Mouse (Mus musculus): ENCODE data around the gene Atg4d.
A peak's percentile ranks its signal among the peaks of the same experiment; 100 is the strongest.

DNA sequence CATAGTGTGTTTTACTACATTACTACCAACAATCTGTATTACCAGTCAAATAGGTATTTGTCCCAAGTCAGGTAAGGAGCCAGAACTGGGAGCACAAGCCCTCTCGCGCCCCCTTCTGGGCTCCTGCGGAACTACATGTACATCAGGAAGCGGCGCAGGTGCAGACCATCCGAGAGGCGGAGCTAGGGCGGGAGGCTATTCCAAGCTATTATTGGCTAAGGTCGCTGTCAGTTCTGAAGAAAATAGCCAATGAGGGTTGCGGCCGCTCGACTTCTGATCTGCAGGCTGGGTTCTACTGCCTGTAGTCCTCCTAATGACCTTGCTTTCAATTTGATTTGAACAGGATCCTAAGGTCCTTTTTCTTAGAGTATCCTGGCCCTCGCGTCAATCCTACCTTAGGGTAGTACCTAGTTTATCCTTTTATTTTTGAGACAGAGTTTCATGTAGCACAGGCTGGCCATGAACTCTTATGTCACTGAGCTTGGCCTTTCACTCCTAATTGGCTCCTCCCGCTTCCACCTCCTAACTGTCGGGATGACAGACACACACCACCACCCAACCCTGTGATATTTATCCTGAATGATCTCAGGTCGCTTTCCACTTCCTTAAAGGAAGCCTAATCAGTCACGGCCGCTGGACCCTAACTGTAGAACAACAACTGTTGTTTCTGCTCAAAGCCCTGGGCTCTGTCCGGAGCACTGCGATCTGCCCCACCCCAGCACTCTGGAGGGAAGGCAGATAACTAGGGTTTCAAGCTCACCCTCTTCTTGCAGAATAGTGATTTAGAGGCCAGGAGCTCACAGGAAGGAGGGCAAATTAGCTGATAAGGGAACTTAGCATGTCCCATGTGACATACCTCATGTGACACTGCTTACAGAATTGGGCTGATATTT is 44.4 kb upstream of the Atg4d start:
- peak; percentile 98 for TF ChIP-seq CTCF (IDR thresholded peaks at IDR 0.05; ENCODE audit: low read depth)
- no peak for TF ChIP-seq EP300 (optimal IDR thresholded peaks at IDR 0.05)
